Mouse (Mus musculus): ENCODE data around the gene Miox. TPM values are rescaled to one million over a fixed set of nuclear protein-coding genes. Genes with fewer than 3 reads are reported as not detected.

The Miox gene
- polyA plus RNA-seq, 1 experiment from 2014 or later = not detected

DNA sequence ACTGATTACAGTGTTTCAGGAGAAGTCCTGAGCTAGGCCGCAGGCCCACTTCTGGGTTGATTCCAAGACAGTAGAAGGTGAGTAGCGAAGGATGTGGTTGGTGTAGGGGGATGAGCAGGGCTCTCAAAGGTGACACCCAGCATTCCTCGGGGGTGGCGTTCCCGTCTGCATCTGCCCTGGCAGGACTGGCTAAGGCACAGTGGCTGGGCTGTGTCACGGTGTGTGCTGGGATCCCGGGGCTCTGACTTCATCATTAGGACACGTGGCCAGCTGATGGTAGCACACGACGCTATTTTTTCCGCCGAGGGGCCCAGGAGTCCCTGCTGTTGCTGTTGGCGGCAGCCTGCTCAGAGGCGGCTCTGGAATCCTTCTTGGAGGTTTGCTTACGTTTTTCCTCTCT, 17.1 kb downstream of the Miox start:
- peaks cover 11% of the 10 kb centered on the region for H3K4me1 ChIP-seq (ENCODE audit: control insufficient read depth, insufficient read depth, low read length)
- H3K36me3 ChIP-seq (ENCODE audit: control insufficient read depth, insufficient read depth) = peaks cover 33% of the 10 kb centered on the region
- ATAC-seq (replicated peaks; ENCODE audit: extremely low read depth, insufficient read depth, low FRiP score) = no peak
- no peaks in the 10 kb centered on the region for H3K27me3 ChIP-seq (ENCODE audit: control insufficient read depth, insufficient read depth, low read length)
- no peaks in the 10 kb centered on the region for H3K9me3 ChIP-seq (replicated peaks; ENCODE audit: control insufficient read depth, low read length)
- H3K4me2 ChIP-seq (ENCODE audit: low read depth, low read length) = no peak overlapping the region
- H3K4me3 ChIP-seq (ENCODE audit: low read length) = no peak overlapping the region
- WGBS = 75% methylated on average over 15 of the region's 15 CpGs
- H3K27ac ChIP-seq (ENCODE audit: low read length) = no peak overlapping the region
- H3K9ac ChIP-seq (ENCODE audit: low read length) = no peak overlapping the region

DNA sequence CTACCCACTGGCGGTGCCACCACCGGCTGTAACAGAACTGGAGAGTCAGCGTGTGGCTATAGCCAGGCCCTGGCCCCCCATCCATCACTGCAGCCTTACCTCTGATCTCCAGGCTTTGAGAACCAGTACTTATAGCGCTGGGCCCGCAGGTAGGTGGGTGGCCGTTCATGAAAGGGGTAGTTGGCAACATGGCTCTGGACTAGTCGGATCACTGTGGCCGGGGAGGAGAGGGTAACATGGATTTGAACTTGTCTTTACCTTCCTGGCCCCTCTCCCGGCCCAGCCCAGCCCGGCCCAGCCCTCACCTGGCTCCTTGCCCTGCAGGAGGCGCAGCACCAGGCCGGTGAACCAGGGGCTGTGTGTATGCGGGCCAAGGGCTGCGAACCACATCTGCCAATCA, 17.9 kb downstream of the Miox start:
- Histone ChIP-seq H3K4me1 (ENCODE audit: control insufficient read depth, insufficient read depth, low read length) (peaks cover 16% of the 10 kb centered on the region), H3K4me2 (ENCODE audit: low read depth, low read length) (no peak overlapping the region), H3K27ac (ENCODE audit: low read length) (no peak overlapping the region), H3K36me3 (ENCODE audit: control insufficient read depth, insufficient read depth) (peaks cover 33% of the 10 kb centered on the region), H3K4me3 (ENCODE audit: low read length) (no peak overlapping the region), H3K9me3 (replicated peaks; ENCODE audit: control insufficient read depth, low read length) (no peaks in the 10 kb centered on the region), H3K9ac (ENCODE audit: low read length) (no peak overlapping the region), H3K27me3 (ENCODE audit: control insufficient read depth, insufficient read depth, low read length) (no peaks in the 10 kb centered on the region)
- ATAC-seq (replicated peaks; ENCODE audit: extremely low read depth, insufficient read depth, low FRiP score) = no peak
- 91% methylated on average over 14 of the region's 14 CpGs for WGBS

DNA sequence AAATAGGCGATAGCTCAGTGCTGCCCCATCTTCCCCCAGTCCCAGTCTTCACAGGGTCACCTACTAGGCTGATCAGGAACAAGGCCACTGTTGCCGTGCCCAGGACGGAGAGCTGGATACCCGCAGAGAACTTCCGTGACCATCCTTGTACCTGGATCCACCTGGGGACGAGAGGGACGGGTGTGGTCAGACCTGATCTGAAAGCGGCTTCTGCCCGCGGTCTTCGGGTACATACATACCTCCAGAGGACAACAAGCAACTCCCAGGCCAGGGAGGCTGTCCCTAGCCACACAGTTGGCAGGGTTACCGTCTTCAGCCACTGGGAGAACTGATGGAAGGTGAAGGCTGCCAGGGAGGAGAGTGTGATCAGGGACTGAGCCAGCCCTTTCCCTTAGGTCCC, 18.6 kb downstream of the Miox start:
- H3K27me3 ChIP-seq (ENCODE audit: control insufficient read depth, insufficient read depth, low read length) = no peaks in the 10 kb centered on the region
- no peak for ATAC-seq (replicated peaks; ENCODE audit: extremely low read depth, insufficient read depth, low FRiP score)
- 93% methylated on average over 12 of the region's 12 CpGs for WGBS

DNA sequence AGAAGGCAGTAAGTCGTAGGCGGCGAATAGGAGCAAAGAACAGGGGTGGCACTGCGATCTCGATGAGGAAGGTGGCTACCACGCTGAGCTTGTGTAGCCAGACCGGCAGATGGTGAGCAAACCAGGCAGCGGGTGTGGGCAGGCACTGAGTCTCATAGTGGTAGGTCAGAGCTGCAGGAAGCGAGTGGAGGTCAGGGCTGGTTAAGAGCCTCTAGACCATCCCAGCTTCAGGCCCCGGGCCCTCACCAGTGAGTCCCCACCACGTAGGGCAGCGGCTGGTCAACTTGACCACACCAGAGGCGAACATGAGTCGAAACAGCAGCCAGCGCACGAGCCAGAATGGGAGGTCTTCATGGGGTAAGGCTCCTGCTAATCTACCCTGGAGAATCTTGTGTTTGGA, 19.6 kb downstream of the Miox start:
- 92% methylated on average over 16 of the region's 16 CpGs for WGBS
- no peaks in the 10 kb centered on the region for H3K9me3 ChIP-seq (replicated peaks; ENCODE audit: control insufficient read depth, low read length)
- no peak for ATAC-seq (replicated peaks; ENCODE audit: extremely low read depth, insufficient read depth, low FRiP score)
- no peak overlapping the region for H3K4me3 ChIP-seq (ENCODE audit: low read length)
- H3K9ac ChIP-seq (ENCODE audit: low read length) = no peak overlapping the region; the same call in 1 of the 2 replicates
- H3K4me2 ChIP-seq (ENCODE audit: low read depth, low read length) = no peak overlapping the region; the same call in 1 of the 2 replicates
- no peak overlapping the region for H3K27ac ChIP-seq (ENCODE audit: low read length)
- peaks cover 35% of the 10 kb centered on the region for H3K36me3 ChIP-seq (ENCODE audit: control insufficient read depth, insufficient read depth)
- H3K27me3 ChIP-seq (ENCODE audit: control insufficient read depth, insufficient read depth, low read length) = no peaks in the 10 kb centered on the region
- H3K4me1 ChIP-seq (ENCODE audit: control insufficient read depth, insufficient read depth, low read length) = peaks cover 27% of the 10 kb centered on the region

More for the DNA sequence above, 18.6 kb downstream of the Miox start:
- Histone ChIP-seq H3K36me3 (ENCODE audit: control insufficient read depth, insufficient read depth) (peaks cover 33% of the 10 kb centered on the region), H3K9me3 (replicated peaks; ENCODE audit: control insufficient read depth, low read length) (no peaks in the 10 kb centered on the region), H3K4me2 (ENCODE audit: low read depth, low read length) (no peak overlapping the region), H3K4me1 (ENCODE audit: control insufficient read depth, insufficient read depth, low read length) (peaks cover 22% of the 10 kb centered on the region), H3K4me3 (ENCODE audit: low read length) (no peak overlapping the region), H3K27ac (ENCODE audit: low read length) (no peak overlapping the region), H3K9ac (ENCODE audit: low read length) (no peak overlapping the region)

DNA sequence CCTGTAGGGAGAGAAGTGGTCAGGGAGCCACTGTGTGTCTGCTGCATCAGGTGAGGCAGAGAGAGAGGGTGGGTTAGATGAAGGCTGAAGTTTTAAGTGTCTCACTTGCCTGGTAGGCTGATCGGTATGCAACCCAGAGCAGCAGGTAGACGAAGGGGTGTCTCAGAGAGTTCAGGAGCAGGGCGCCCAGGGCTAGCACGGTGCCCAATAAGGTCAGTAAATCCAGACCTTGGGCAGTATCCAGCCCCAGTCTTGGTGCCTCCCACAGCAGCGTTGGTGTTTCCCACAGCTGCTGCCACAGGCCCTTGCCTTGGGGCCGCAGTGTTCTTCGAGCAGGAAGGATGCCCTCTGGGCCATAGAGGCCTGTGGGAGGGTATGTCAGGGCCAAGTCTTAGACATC, 20.3 kb downstream of the Miox start:
- Histone ChIP-seq H3K36me3 (ENCODE audit: control insufficient read depth, insufficient read depth) (peaks cover 35% of the 10 kb centered on the region), H3K9me3 (replicated peaks; ENCODE audit: control insufficient read depth, low read length) (no peaks in the 10 kb centered on the region), H3K4me1 (ENCODE audit: control insufficient read depth, insufficient read depth, low read length) (peaks cover 28% of the 10 kb centered on the region), H3K27me3 (ENCODE audit: control insufficient read depth, insufficient read depth, low read length) (no peaks in the 10 kb centered on the region), H3K4me2 (ENCODE audit: low read depth, low read length) (peak overlapping the region; percentile 92), H3K9ac (ENCODE audit: low read length) (peak overlapping the region; percentile 96), H3K27ac (ENCODE audit: low read length) (no peak overlapping the region), H3K4me3 (ENCODE audit: low read length) (peak overlapping the region; percentile 94)
- WGBS = 73% methylated on average over 7 of the region's 7 CpGs
- no peak for ATAC-seq (replicated peaks; ENCODE audit: extremely low read depth, insufficient read depth, low FRiP score)

DNA sequence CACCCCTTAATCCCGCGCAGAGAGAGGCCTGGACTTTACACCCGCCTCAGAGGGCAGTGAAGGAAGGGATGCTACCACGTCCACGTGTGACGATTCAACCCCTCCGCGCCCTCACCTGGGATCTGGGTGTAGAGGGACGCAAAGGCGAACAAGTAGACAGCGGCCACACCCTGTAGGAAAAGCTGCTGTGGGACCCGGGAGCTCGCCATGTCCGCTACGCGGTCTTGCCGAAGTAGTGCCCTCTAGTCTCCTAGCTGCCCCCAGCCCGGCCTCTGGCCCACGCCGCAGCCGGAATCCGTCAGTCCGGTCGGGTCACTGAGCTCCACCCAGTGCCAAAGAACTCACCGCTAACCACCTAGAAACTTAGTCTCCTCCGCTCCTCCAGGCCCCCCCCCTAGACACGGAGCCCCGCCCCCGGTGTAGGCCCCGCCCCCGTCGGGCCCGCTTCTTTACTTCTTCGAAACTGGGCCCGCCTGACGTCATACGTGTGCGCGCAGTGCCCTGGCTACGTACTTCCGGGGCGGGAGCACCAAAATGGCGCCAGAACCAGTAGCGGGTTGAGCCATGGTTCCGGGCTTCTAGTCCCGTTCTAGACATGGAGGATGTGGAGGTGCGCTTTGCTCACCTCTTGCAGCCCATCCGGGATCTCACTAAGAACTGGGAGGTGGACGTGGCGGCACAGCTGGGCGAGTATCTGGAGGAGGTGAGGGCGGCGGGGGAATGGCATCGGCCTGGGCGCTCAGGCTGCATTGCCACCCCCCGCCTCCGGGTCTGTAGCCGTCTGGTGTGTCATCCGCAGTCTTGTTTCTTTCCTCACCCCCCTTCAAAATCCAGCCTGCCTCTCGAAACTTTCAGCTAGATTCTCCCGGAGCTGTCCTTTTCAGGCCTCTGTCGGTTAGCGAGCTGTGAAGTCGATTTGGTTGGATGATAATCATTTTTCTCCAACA, 21.3 kb downstream of the Miox start, which contains the start of the genes Lmf2 and Ncaph2:
Gene Lmf2 (minus strand): TSS at position 419 of the 947 bp plus-strand sequence.
Gene Ncaph2 (plus strand): TSS at position 479 of the 947 bp plus-strand sequence.
- H3K9ac ChIP-seq (ENCODE audit: low read length) = peak within 1 kb of the TSS; percentile 96
- no peaks in the 10 kb centered on the region for H3K27me3 ChIP-seq (ENCODE audit: control insufficient read depth, insufficient read depth, low read length)
- H3K4me3 ChIP-seq (ENCODE audit: low read length) = peak within 1 kb of the TSS; percentile 94
- H3K4me1 ChIP-seq (ENCODE audit: control insufficient read depth, insufficient read depth, low read length) = peaks cover 28% of the 10 kb centered on the region
- H3K36me3 ChIP-seq (ENCODE audit: control insufficient read depth, insufficient read depth) = peaks cover 34% of the 10 kb centered on the region
- under 1% methylated on average over 64 of the region's 64 CpGs for WGBS
- H3K27ac ChIP-seq (ENCODE audit: low read length) = peak within 1 kb of the TSS; percentile 87
- H3K9me3 ChIP-seq (replicated peaks; ENCODE audit: control insufficient read depth, low read length) = no peaks in the 10 kb centered on the region
- H3K4me2 ChIP-seq (ENCODE audit: low read depth, low read length) = peak within 1 kb of the TSS; percentile 92
- ATAC-seq (replicated peaks; ENCODE audit: extremely low read depth, insufficient read depth, low FRiP score) = peak; percentile 91

DNA sequence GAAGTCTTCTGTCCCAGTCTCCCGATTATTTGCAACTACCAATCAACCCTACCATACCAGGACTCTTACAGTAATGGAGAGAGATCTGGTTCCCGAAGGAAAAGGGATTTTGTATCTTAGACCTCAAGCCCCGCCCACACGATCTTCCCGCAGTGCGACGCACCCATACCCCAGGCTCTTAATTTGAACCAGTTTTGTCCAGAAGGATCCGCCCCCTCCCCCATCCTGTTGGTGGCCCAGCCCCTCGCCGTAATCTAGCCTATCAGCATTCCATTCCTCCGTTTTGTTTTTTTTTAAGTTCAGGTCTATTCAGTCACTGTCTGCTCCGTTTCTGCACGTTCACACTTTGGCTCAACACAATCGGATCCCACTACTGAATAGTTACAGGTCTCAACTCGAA, 22.2 kb downstream of the Miox start:
- Histone ChIP-seq H3K4me3 (ENCODE audit: low read length) (peak overlapping the region; percentile 94), H3K27ac (ENCODE audit: low read length) (peak overlapping the region; percentile 87), H3K4me2 (ENCODE audit: low read depth, low read length) (peak overlapping the region; percentile 87), H3K27me3 (ENCODE audit: control insufficient read depth, insufficient read depth, low read length) (no peaks in the 10 kb centered on the region), H3K4me1 (ENCODE audit: control insufficient read depth, insufficient read depth, low read length) (peaks cover 28% of the 10 kb centered on the region), H3K36me3 (ENCODE audit: control insufficient read depth, insufficient read depth) (peaks cover 33% of the 10 kb centered on the region), H3K9me3 (replicated peaks; ENCODE audit: control insufficient read depth, low read length) (no peaks in the 10 kb centered on the region), H3K9ac (ENCODE audit: low read length) (peak overlapping the region; percentile 96)
- peak; percentile 44; the same call in 1 of the 2 replicates for ATAC-seq (replicated peaks; ENCODE audit: extremely low read depth, insufficient read depth, low FRiP score)
- under 1% methylated on average over 15 of the region's 15 CpGs for WGBS

DNA sequence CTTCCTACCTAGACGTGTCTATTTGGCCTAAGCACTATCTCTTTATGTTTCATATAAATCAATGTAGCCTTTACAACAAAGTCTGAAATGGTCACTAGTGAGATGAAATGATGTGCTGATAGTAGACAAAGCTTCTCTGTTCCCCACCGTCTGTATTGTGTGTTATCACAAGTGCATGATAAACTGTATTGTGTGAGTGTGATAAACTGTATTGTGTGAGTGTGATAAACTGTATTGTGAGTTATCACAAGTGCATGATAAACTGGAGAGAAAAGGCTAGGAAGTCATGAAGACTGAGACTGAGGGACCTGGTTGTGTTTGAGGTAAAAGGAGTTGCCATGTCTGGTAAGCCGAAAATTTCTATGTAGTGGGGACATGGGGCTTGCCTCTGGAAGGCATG, 24.6 kb downstream of the Miox start:
- H3K9ac ChIP-seq (ENCODE audit: low read length) = no peak overlapping the region
- WGBS = 67% methylated on average over 3 of the region's 3 CpGs
- H3K9me3 ChIP-seq (replicated peaks; ENCODE audit: control insufficient read depth, low read length) = no peaks in the 10 kb centered on the region
- no peak overlapping the region for H3K4me2 ChIP-seq (ENCODE audit: low read depth, low read length)
- H3K27me3 ChIP-seq (ENCODE audit: control insufficient read depth, insufficient read depth, low read length) = no peaks in the 10 kb centered on the region
- peaks cover 30% of the 10 kb centered on the region for H3K36me3 ChIP-seq (ENCODE audit: control insufficient read depth, insufficient read depth)
- peaks cover 28% of the 10 kb centered on the region for H3K4me1 ChIP-seq (ENCODE audit: control insufficient read depth, insufficient read depth, low read length)
- no peak overlapping the region for H3K4me3 ChIP-seq (ENCODE audit: low read length)
- H3K27ac ChIP-seq (ENCODE audit: low read length) = no peak overlapping the region
- ATAC-seq (replicated peaks; ENCODE audit: extremely low read depth, insufficient read depth, low FRiP score) = no peak

DNA sequence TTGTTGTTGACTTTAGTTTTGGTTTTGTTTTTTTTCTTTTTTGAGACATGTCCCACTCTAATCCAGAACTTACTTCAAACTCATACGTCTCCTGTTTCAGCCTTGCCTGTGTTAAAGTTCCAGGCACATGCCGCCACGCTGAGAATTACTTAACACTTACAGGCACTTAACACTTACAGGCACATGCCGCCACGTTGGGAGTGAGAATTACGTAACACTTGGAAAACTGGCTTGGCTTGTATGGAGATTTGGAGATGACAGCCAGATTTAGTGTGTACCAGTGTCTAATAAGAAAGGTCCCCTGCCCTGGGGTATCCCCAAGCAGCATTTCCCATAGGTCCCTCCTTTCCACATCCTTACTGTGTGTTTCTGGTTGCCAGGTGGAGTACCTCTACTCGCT, 28.9 kb downstream of the Miox start:
- H3K27me3 ChIP-seq (ENCODE audit: control insufficient read depth, insufficient read depth, low read length) = no peaks in the 10 kb centered on the region
- H3K4me1 ChIP-seq (ENCODE audit: control insufficient read depth, insufficient read depth, low read length) = peaks cover 5% of the 10 kb centered on the region
- H3K4me2 ChIP-seq (ENCODE audit: low read depth, low read length) = no peak overlapping the region
- no peak for ATAC-seq (replicated peaks; ENCODE audit: extremely low read depth, insufficient read depth, low FRiP score)
- no peak overlapping the region for H3K9ac ChIP-seq (ENCODE audit: low read length)
- no peak overlapping the region for H3K27ac ChIP-seq (ENCODE audit: low read length)
- peaks cover 69% of the 10 kb centered on the region for H3K36me3 ChIP-seq (ENCODE audit: control insufficient read depth, insufficient read depth)
- WGBS = 75% methylated on average over 7 of the region's 7 CpGs
- no peaks in the 10 kb centered on the region for H3K9me3 ChIP-seq (replicated peaks; ENCODE audit: control insufficient read depth, low read length)
- H3K4me3 ChIP-seq (ENCODE audit: low read length) = no peak overlapping the region
